Mouse (Mus musculus): ENCODE measurements around the gene Lrig1. TPM values are rescaled to one million over a fixed set of nuclear protein-coding genes. Genes with fewer than 3 reads are reported as not detected.

Gene Lrig1
- polyA plus RNA-seq, 1 experiment from 2014 or later, result 11.8 TPM

DNA sequence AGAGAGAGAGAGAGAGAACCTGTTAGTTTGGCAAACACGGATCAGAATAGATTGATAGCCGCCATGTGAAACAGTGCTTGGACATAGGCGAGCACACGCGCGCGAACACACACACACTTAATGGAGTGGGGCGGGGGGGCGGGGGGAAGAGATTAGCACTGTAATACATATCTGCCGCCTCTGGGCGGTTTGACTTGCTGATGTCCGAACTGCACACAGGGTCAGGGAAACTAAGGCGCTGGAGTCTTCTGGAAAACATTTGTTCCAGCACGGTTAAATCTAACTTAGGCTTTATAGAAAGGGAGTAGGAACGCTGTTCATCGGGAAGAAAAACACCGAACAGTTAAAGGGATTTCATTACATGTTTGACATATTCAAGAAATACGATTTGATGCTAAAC lies 1.1 kb upstream of the Lrig1 start:
- Histone ChIP-seq H3K27me3 (replicated peaks; ENCODE audit: control insufficient read depth, insufficient read depth, low read length) (no peaks in the 10 kb centered on the region), H3K4me1 (ENCODE audit: control insufficient read depth, insufficient read depth, low read length) (peaks cover 23% of the 10 kb centered on the region), H3K4me3 (ENCODE audit: low read length) (peak overlapping the region; percentile 98), H3K9ac (ENCODE audit: low read depth, low read length) (peak overlapping the region; percentile 20; the same call in 1 of the 2 replicates), H3K36me3 (ENCODE audit: control insufficient read depth, insufficient read depth, low read length) (no peaks in the 10 kb centered on the region), H3K27ac (ENCODE audit: low read length) (peak overlapping the region; percentile 58), H3K9me3 (ENCODE audit: control insufficient read depth, low read length) (no peaks in the 10 kb centered on the region), H3K4me2 (ENCODE audit: low read depth, low read length) (peak overlapping the region; percentile 84)
- WGBS, result 2% methylated on average over 18 of the region's 18 CpGs
- ATAC-seq, result peak; percentile 7; the same call in 1 of the 2 replicates

DNA sequence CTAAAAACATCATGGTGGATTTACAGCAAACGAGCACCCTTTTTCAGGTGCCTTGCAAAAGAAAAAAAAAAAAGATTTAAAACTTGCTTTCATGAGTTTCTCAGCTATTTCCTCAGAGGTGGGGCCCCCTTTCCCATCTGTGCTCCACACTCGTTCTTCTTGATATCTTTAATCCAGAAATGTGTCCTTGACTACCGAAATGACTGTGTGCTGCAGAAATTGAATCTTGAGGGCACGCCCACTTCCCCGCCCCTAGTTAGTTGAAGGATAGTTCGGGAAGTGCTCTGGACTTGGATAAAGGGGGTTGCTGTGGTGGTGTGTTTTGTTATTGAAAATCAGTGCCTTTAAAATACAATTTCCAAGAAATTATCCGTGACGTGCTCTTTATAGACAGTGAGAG lies 654 bp upstream of the Lrig1 start:
- no peaks in the 10 kb centered on the region for H3K36me3 ChIP-seq (ENCODE audit: control insufficient read depth, insufficient read depth, low read length)
- peak overlapping the region; percentile 98 for H3K4me3 ChIP-seq (ENCODE audit: low read length)
- ATAC-seq, result peak; percentile 55
- H3K27me3 ChIP-seq (replicated peaks; ENCODE audit: control insufficient read depth, insufficient read depth, low read length), result no peaks in the 10 kb centered on the region
- H3K4me2 ChIP-seq (ENCODE audit: low read depth, low read length), result peak overlapping the region; percentile 84
- WGBS, result under 1% methylated on average over 8 of the region's 8 CpGs
- no peaks in the 10 kb centered on the region for H3K9me3 ChIP-seq (ENCODE audit: control insufficient read depth, low read length)
- H3K9ac ChIP-seq (ENCODE audit: low read depth, low read length), result peak overlapping the region; percentile 20; the same call in 1 of the 2 replicates
- peaks cover 28% of the 10 kb centered on the region for H3K4me1 ChIP-seq (ENCODE audit: control insufficient read depth, insufficient read depth, low read length)
- peak overlapping the region; percentile 58 for H3K27ac ChIP-seq (ENCODE audit: low read length)

DNA sequence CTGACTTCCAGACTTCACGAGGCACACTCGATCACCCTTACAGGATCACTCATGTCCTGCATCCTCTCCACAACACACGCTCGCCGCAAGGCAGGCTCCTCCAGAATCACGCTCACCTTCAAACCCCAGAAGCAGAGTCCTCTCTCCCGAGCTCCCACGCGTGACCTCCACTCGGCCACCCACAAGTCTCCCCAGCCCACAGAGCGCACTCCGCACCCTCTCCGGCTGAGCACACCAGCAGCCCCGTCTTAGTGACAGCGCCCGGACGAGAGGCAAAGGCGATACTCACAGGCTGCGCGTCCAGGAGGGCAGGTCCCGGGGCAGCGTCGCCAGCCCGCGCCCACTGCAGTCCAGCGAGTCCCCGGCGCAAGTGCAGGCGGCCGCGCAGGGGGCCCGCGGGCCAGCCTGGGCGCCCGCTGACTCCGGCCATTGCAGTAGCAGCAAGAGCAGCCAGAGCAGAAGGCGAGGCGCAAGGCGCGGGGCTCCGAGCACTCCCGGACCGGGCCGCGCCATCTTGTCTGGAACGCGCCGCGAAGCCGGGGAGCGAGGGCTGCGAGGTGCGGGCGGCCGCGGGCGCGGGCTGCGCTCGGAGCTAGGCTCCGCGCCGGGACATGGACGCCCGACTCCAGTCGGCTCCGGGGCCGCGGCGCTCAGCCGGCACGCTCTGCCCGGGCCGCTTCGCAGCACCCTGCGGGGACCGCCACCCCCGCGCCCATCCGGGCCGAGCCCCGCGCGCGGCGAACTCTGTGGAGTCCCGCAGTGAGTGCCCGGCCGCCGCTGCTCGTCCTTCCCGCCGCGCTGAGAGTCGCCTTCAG lies 578 bp downstream of the Lrig1 start:
- peak; percentile 45 for ATAC-seq
- H3K9me3 ChIP-seq (ENCODE audit: control insufficient read depth, low read length), result no peaks in the 10 kb centered on the region
- no peaks in the 10 kb centered on the region for H3K27me3 ChIP-seq (replicated peaks; ENCODE audit: control insufficient read depth, insufficient read depth, low read length)
- peak overlapping the region; percentile 98 for H3K4me3 ChIP-seq (ENCODE audit: low read length)
- H3K36me3 ChIP-seq (ENCODE audit: control insufficient read depth, insufficient read depth, low read length), result no peaks in the 10 kb centered on the region
- WGBS, result under 1% methylated on average over 93 of the region's 95 CpGs
- H3K4me2 ChIP-seq (ENCODE audit: low read depth, low read length), result peak overlapping the region; percentile 84
- peak overlapping the region; percentile 86 for H3K27ac ChIP-seq (ENCODE audit: low read length)
- H3K9ac ChIP-seq (ENCODE audit: low read depth, low read length), result peak overlapping the region; percentile 97
- peaks cover 40% of the 10 kb centered on the region for H3K4me1 ChIP-seq (ENCODE audit: control insufficient read depth, insufficient read depth, low read length)

DNA sequence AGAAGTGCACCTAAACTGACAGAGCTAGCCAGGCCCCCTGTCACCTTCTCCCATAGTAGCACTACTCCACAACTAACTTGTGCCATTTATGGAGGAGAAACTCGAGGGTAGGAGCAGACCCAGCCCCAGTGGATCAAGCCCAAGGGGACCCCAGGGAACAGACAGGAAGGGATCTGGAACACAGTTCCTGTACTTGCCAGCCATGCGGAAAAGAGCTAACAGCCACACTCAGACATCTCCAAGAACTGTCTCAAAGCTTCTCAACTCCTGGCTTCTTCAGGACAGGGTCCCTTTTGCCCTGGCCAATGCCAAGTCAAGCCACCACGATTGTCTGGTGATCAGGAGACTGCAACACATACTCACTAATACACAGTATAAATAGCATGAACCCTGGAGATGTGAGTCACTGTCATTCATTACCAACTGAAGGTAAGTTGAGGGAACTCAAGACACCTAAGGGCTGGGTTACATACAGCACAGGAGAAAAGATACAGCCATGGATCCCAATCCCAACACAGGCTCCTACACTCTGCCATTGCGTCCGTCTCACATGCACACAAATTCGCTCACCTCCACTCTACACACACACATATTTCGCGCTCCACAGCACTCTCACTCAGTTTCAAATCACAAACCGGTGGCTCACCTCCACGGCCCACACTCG lies 1.3 kb downstream of the Lrig1 start:
- Histone ChIP-seq H3K9ac (ENCODE audit: low read depth, low read length) (peak overlapping the region; percentile 97), H3K4me2 (ENCODE audit: low read depth, low read length) (peak overlapping the region; percentile 84), H3K27me3 (replicated peaks; ENCODE audit: control insufficient read depth, insufficient read depth, low read length) (no peaks in the 10 kb centered on the region), H3K4me1 (ENCODE audit: control insufficient read depth, insufficient read depth, low read length) (peaks cover 41% of the 10 kb centered on the region), H3K27ac (ENCODE audit: low read length) (peak overlapping the region; percentile 86), H3K36me3 (ENCODE audit: control insufficient read depth, insufficient read depth, low read length) (no peaks in the 10 kb centered on the region), H3K9me3 (ENCODE audit: control insufficient read depth, low read length) (no peaks in the 10 kb centered on the region), H3K4me3 (ENCODE audit: low read length) (peak overlapping the region; percentile 98)
- no peak for ATAC-seq
- WGBS, result 4% methylated on average over 11 of the region's 11 CpGs

DNA sequence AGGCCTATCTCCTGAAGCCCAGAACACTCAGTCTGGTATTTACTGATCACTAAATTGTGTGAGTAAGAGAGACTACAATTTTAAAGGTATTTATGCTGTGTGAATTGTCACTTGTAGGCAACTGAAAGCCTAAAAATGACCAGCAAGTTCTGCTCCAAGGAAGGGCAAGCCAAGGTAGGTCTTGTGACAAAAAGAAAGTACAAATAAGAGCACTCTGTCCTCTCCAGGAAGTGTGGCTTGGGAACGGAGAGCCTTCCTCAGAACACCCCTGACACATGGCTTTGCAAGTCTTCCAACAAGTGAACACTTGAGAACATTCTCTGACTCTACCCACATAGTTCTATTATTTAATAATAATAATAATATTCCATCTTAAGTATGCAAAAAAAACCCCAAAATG lies 2.5 kb downstream of the Lrig1 start:
- peak overlapping the region; percentile 84 for H3K4me2 ChIP-seq (ENCODE audit: low read depth, low read length)
- peak overlapping the region; percentile 43; the same call in 1 of the 2 replicates for H3K9ac ChIP-seq (ENCODE audit: low read depth, low read length)
- peak overlapping the region; percentile 98 for H3K4me3 ChIP-seq (ENCODE audit: low read length)
- no peaks in the 10 kb centered on the region for H3K27me3 ChIP-seq (replicated peaks; ENCODE audit: control insufficient read depth, insufficient read depth, low read length)
- H3K36me3 ChIP-seq (ENCODE audit: control insufficient read depth, insufficient read depth, low read length), result no peaks in the 10 kb centered on the region
- peak overlapping the region; percentile 69 for H3K27ac ChIP-seq (ENCODE audit: low read length)
- WGBS, result 30% methylated on average over 1 of the region's 1 CpGs
- H3K9me3 ChIP-seq (ENCODE audit: control insufficient read depth, low read length), result no peaks in the 10 kb centered on the region
- no peak for ATAC-seq
- H3K4me1 ChIP-seq (ENCODE audit: control insufficient read depth, insufficient read depth, low read length), result peaks cover 52% of the 10 kb centered on the region

DNA sequence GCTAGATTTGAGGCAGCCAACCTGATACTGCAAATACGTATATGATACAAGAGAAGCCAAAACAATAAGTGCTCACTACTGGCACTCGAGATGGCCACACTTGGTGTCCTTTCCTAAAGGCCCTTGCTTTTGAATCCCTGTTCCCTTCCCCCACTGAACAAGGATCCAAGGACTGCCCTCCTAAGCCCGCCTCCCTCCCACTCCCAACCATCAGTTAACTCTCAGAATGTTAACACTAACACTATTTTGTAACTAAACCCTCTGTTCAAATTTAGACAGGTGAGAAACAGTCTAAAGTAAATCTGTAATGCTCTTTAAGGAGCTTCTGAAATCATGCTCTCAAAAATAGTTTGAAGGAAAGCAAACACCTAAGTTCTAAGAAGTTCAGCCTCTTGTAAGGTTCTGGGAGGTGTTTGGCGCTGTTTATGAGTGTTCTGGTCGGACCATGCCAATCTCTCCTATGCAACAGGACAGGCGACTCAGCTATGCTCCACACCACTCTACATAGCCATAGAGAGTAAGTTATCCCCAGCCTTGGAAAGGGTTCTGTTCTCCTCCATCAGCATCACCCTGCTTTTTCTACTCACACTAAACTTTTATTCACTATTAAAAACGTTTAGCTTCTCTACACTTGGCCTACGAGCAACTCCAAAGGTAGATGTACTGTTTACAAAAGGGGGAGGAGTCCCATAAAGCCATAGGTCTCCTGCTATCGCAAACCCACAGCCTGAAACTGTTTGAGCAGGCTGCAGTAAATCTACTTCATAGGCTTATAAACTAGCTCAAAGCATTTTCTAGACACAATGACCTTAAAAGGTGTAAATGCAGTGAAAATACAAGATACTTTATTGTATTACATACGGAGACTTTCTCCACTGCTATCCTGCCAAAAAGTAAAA lies 3.5 kb downstream of the Lrig1 start:
- peak overlapping the region; percentile 69 for H3K27ac ChIP-seq (ENCODE audit: low read length)
- peak overlapping the region; percentile 42 for H3K9ac ChIP-seq (ENCODE audit: low read depth, low read length)
- peak overlapping the region; percentile 84 for H3K4me2 ChIP-seq (ENCODE audit: low read depth, low read length)
- no peaks in the 10 kb centered on the region for H3K36me3 ChIP-seq (ENCODE audit: control insufficient read depth, insufficient read depth, low read length)
- H3K9me3 ChIP-seq (ENCODE audit: control insufficient read depth, low read length), result no peaks in the 10 kb centered on the region
- no peaks in the 10 kb centered on the region for H3K27me3 ChIP-seq (replicated peaks; ENCODE audit: control insufficient read depth, insufficient read depth, low read length)
- 30% methylated on average over 10 of the region's 10 CpGs for WGBS
- no peak for ATAC-seq
- H3K4me1 ChIP-seq (ENCODE audit: control insufficient read depth, insufficient read depth, low read length), result peaks cover 58% of the 10 kb centered on the region
- peak overlapping the region; percentile 98 for H3K4me3 ChIP-seq (ENCODE audit: low read length)

DNA sequence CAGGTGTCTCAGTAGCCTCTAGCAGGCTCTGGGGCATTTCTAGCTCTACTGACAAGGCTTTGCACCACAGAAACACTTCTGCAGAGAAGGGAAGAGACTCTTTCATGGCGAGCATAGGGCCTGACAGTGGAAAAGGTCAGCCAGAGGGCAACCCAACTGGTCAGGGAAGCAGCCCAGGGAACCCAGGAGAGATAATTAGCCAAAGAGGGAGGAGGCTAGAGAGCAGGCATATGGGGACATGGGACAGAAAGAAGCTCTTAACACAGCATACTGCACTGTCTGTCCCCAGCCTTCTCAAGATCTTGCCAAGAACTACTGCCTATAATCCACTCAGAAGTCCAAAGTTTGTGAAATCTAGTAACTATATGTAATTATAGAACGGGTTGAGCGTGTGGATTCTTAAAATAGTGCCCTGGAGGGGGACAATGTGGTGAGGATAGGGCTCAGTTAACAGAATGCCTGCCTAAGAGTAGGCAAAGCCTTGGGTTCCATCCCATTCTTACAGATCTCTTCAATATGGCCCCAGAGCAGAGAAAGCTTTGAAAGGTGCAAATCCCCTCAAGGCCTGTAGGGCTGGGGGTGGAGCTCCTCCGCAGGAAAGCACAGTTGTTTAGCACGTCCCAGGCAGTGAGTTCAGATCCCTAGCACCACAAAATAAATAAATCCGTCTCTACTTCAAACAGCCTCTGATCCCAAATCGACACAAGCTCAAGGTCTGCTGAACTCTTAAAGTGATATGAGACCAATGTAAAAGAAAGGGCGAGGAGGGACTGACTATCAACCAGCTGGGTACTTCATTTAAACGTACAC lies 4.6 kb downstream of the Lrig1 start:
- H3K27ac ChIP-seq (ENCODE audit: low read length), result peak overlapping the region; percentile 47; the same call in 1 of the 2 replicates
- 0 out of 2 replicates have a peak overlapping the region, but pooled peaks have one; percentile 26 for H3K9ac ChIP-seq (ENCODE audit: low read depth, low read length)
- peak overlapping the region; percentile 84 for H3K4me2 ChIP-seq (ENCODE audit: low read depth, low read length)
- H3K4me3 ChIP-seq (ENCODE audit: low read length), result peak overlapping the region; percentile 98; the same call in 1 of the 2 replicates
- no peaks in the 10 kb centered on the region for H3K36me3 ChIP-seq (ENCODE audit: control insufficient read depth, insufficient read depth, low read length)
- WGBS, result 45% methylated on average over 9 of the region's 9 CpGs
- no peak for ATAC-seq
- peaks cover 61% of the 10 kb centered on the region for H3K4me1 ChIP-seq (ENCODE audit: control insufficient read depth, insufficient read depth, low read length)
- H3K9me3 ChIP-seq (ENCODE audit: control insufficient read depth, low read length), result no peaks in the 10 kb centered on the region
- no peaks in the 10 kb centered on the region for H3K27me3 ChIP-seq (replicated peaks; ENCODE audit: control insufficient read depth, insufficient read depth, low read length)

DNA sequence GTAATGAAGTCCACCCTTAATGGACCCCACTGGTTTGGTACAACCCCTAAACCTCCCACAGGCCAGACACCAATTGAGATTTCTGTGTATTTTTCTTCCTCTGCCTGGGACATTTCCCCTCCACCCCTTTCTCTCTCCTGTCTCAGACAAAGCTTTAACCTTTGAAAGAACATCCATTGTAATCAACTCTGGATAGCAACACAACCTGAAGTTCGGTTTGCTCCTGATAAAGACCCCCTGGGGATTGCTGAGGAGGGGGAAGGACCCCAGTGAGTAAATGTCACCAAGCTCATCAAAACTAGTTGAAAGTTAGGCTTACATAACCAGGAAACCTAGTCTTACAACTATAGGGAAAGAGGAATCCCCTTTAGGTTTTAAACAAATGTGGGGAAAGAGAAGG lies 5.5 kb downstream of the Lrig1 start:
- no peaks in the 10 kb centered on the region for H3K9me3 ChIP-seq (ENCODE audit: control insufficient read depth, low read length)
- H3K27me3 ChIP-seq (replicated peaks; ENCODE audit: control insufficient read depth, insufficient read depth, low read length), result no peaks in the 10 kb centered on the region
- H3K36me3 ChIP-seq (ENCODE audit: control insufficient read depth, insufficient read depth, low read length), result no peaks in the 10 kb centered on the region
- H3K4me3 ChIP-seq (ENCODE audit: low read length), result 0 out of 2 replicates have a peak overlapping the region, but pooled peaks have one; percentile 2
- H3K27ac ChIP-seq (ENCODE audit: low read length), result peak overlapping the region; percentile 52; the same call in 1 of the 2 replicates
- H3K9ac ChIP-seq (ENCODE audit: low read depth, low read length), result no peak overlapping the region
- ATAC-seq, result no peak
- H3K4me1 ChIP-seq (ENCODE audit: control insufficient read depth, insufficient read depth, low read length), result peaks cover 67% of the 10 kb centered on the region
- peak overlapping the region; percentile 84 for H3K4me2 ChIP-seq (ENCODE audit: low read depth, low read length)
- 21% methylated on average over 1 of the region's 1 CpGs for WGBS
